Mouse (Mus musculus) heart, postnatal 0 days (tissue): ENCODE data around the gene Fen1.

Experiments
- CTCF ChIP-seq: IDR thresholded peaks from 2 replicates; pipeline ENCODE4 v1.5.1; 2016; ENCODE audit warnings: antibody characterized with exemption, control low read depth, low read depth
- EP300 ChIP-seq: IDR thresholded peaks from 2 replicates; pipeline ENCODE4 v1.6.1; 2016; ENCODE audit warnings: antibody characterized with exemption, low read depth

- TF ChIP-seq CTCF (no peak), EP300 (no peak)
Observed at GRCm38 (mm10) chr19:10225767-10226166, 21.8 kb upstream of the Fen1 start.
